Comparison of ENCODE assay signal across 12 mouse cellular contexts in genomic region chr16:92644718-92645422, GRCm38 (mm10).
DNase-seq lines count a peak whose midpoint lies in the region; ATAC-seq lines count a peak whose summit lies in the region.
"Had no signal": no experiment of that assay in that cellular context is flagged by ENCODE, and none has a peak within 500 bp of the region (broad histone marks: within the 10 kb centered on the region; RNA-seq: fewer than 3 reads in every experiment).

No protein-coding gene starts in this region.

- peak; percentile 39 to 56 for DNase-seq in spleen, postnatal 36 days (ENCODE audit: low spot score in 2 of 2)
- DNase-seq in spleen, postnatal 14 days (ENCODE audit: low spot score in 2 of 2), result no peak
- DNase-seq in lung, postnatal 4 days, result peak; percentile 57 to 79
- DNase-seq in thymus, postnatal 36 days, result peak; percentile 72 to 82
- no peak for DNase-seq in kidney, adult 9 months
- no peak for DNase-seq in cerebellum, postnatal 36 days
- DNase-seq in embryo, embryonic 10.5 days (ENCODE audit: low spot score), result no peak
- DNase-seq: cerebellum, adult 8-10 months; heart, adult 2 months; layer of hippocampus, adult 9-11 months; right cerebral cortex, postnatal 4 days had no signal

- ATAC-seq in inflammation-experienced regulatory T-cells, adult 6 months, result peak; percentile 63

Comparison
In these comparisons a context has a peak if more than half of its experiments do, and no peak if none do; other contexts are left out.
1. DNase-seq: peak in spleen, postnatal 36 days (2 of 2), lung, postnatal 4 days (2 of 2) and thymus, postnatal 36 days (2 of 2); none in spleen, postnatal 14 days (0 of 2), kidney, adult 9 months (single experiment), cerebellum, postnatal 36 days (0 of 2) and embryo, embryonic 10.5 days (single experiment).